Mouse (Mus musculus): ENCODE data around the gene Mettl18. TPM values are rescaled to one million over a fixed set of nuclear protein-coding genes. Genes with fewer than 3 reads are reported as not detected.

Mettl18 gene
- total RNA-seq, 2 experiments from 2014 or later: 5.1 to 5.2 TPM

DNA sequence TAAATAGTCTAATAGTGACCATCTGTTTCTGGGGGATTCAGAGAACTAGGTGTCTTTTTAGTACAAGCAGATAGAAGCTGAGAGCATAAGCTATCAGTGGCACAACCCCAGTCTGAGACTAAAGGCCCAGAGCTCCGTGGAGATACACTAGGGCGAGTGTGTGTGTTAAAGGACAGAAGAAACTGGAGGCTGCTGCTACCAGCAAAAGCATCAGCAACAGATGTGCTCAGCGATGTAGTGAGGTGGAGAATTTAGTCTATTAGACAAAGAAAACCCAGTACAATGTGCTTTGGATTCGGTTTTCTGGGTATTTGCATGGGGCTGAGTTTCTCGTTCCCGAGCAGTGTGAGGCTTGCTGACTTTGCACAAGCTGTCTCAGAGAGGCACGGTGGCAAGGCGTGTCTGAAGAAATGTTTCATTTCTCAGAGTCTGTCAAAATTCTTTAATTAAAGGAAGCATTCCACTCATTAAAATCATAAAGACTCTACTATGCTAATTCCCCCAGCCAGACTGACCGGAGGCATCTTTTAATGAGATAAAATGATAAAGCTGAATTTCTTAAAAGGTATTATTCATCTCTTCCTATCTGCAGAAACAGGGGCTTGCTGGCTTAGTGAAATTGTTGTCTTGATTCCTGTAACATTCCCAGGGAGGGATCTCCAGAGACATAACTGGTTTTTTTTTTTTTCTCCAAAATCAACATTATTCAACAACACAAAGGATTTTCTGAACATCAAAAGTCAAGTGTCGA, 45.9 kb downstream of the Mettl18 start:
- intact Hi-C loops (cut with DNase I): no loop called here
- no peak for DNase-seq

DNA sequence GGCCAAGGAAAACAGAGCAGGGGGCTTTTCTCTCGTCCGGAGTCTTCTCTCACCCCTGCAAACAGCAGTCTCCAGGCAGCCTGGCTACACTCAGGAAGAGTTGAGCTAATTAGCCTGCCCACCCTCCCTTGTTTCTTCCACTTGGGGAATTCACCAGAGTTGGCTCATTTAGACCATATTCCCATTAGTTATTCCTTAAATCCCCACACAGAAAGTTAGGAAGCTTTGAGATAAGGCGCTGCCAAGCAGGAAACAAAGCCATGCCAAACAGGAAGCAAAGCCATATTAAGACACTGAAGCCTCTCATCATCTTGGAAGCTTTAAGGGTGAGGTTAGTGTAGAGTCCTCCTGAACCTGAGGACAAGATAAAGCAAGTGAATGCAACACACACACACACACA, 48.9 kb downstream of the Mettl18 start:
- intact Hi-C loops (cut with DNase I): no loop called here
- no peak for DNase-seq

Other genes starting within 250 kb of the Mettl18 start
- gene Kifap3, start 215.3 kb upstream of the Mettl18 start, total RNA-seq (2021): 100 to 1,000 TPM; 252 to 253 TPM
- gene Scyl3, start 65.8 kb upstream of the Mettl18 start, total RNA-seq (2021): 10 to 100 TPM; 22.2 to 23.3 TPM
- gene BC055324, start 93 bp upstream of the Mettl18 start, total RNA-seq (2021): 1 to 10 TPM; 2.8 to 3.1 TPM
- not detected for gene Sele, start 53.3 kb downstream of the Mettl18 start, total RNA-seq (2021)
- under 1 TPM in 1 of 2 experiments, not detected in 1; 0.20 TPM for gene Sell, start 67.1 kb downstream of the Mettl18 start, total RNA-seq (2021)
- gene Selp, start 120.4 kb downstream of the Mettl18 start, total RNA-seq (2021): under 1 TPM in 1 of 2 experiments, not detected in 1; 0.14 TPM
- under 1 TPM; 0.14 to 0.24 TPM for gene F5, start 156.9 kb downstream of the Mettl18 start, total RNA-seq (2021)

Measured in left cerebral cortex, postnatal 4 days (tissue).